Comparison of ENCODE assay signal across 13 mouse cellular contexts in the genomic region with DNA sequence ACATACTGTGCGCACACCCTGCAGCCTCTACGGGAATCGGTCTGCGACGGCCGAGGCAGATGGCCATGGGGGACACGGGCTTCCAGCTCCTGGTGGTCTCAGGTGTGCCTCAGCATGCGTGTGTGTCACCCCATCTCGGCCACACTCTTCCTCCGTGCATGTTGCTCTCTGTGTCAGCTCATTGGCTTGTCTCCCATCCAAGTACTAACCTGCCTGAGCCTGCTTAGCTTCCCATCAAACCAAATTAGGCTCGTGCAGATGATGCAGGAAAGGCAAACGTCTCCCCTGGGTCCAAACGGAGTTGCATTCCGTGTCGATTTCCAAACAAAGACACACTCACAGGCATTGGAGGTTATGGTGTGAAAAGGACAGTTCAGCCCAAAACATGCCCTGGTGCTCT.
DNase-seq lines count a peak whose midpoint lies in the region; ATAC-seq and TF ChIP-seq lines count a peak whose summit lies in the region.
"Had no signal": no experiment of that assay in that cellular context is flagged by ENCODE, and none has a peak within 500 bp of the region (broad histone marks: within the 10 kb centered on the region; RNA-seq: fewer than 3 reads in every experiment).

No protein-coding gene starts in this region.

- no peak overlapping the region for H3K4me2 ChIP-seq in forebrain, embryonic 12.5 days
- no peak overlapping the region for H3K4me2 ChIP-seq in forebrain, embryonic 16.5 days (ENCODE audit: low read length)
- peak overlapping the region; percentile 27 for H3K4me2 ChIP-seq in hindbrain, embryonic 13.5 days
- no peak overlapping the region for H3K4me2 ChIP-seq in midbrain, embryonic 13.5 days (replicated peaks)
- H3K4me2 ChIP-seq: liver, embryonic 12.5 days had no signal

- peak; percentile 68 for DNase-seq in retina, embryonic 14.5 days (ENCODE audit: low spot score)
- DNase-seq in urinary bladder, postnatal 10 days (ENCODE audit: low spot score) = no peak
- no peak for DNase-seq in right cerebral cortex, postnatal 10 days (ENCODE audit: low spot score in 2 of 2)
- no peak for DNase-seq in kidney, adult 2 months
- DNase-seq: adrenal gland, postnatal 25 days; cerebellum, adult 11-12 months; heart, adult 18-20 months; kidney, adult 11 months had no signal

- no peak for TF ChIP-seq POLR2A in kidney, adult 2 months (IDR thresholded peaks at IDR 0.05; ENCODE audit: low read depth, low read length)

- WGBS in forebrain, embryonic 12.5 days = 72% methylated on average over 15 of the region's 15 CpGs
- WGBS in forebrain, embryonic 16.5 days = 70% methylated on average over 15 of the region's 15 CpGs
- 45% methylated on average over 15 of the region's 15 CpGs for WGBS in hindbrain, embryonic 13.5 days
- WGBS in midbrain, embryonic 13.5 days = 66% methylated on average over 15 of the region's 15 CpGs
- WGBS in kidney, adult 2 months = 60% methylated on average over 15 of the region's 15 CpGs

- no peak overlapping the region for H3K4me3 ChIP-seq in forebrain, embryonic 12.5 days (replicated peaks)
- H3K4me3 ChIP-seq in forebrain, embryonic 16.5 days (replicated peaks; ENCODE audit: low read length) = no peak overlapping the region
- H3K4me3 ChIP-seq in hindbrain, embryonic 13.5 days = no peak overlapping the region
- no peak overlapping the region for H3K4me3 ChIP-seq in midbrain, embryonic 13.5 days (replicated peaks)
- no peak overlapping the region for H3K4me3 ChIP-seq in kidney, adult 2 months (ENCODE audit: insufficient read depth, low read depth, low read length)
- H3K4me3 ChIP-seq: liver, embryonic 12.5 days had no signal

- no peaks in the 10 kb centered on the region for H3K36me3 ChIP-seq in forebrain, embryonic 12.5 days (replicated peaks)
- H3K36me3 ChIP-seq in forebrain, embryonic 16.5 days (ENCODE audit: control insufficient read depth, insufficient read depth) = no peaks in the 10 kb centered on the region
- no peaks in the 10 kb centered on the region for H3K36me3 ChIP-seq in hindbrain, embryonic 13.5 days
- H3K36me3 ChIP-seq in midbrain, embryonic 13.5 days = no peaks in the 10 kb centered on the region
- no peaks in the 10 kb centered on the region for H3K36me3 ChIP-seq in kidney, adult 2 months (ENCODE audit: control insufficient read depth, insufficient read depth, low read length)
- H3K36me3 ChIP-seq: liver, embryonic 12.5 days had no signal

- no peak overlapping the region for H3K9ac ChIP-seq in forebrain, embryonic 12.5 days
- H3K9ac ChIP-seq in forebrain, embryonic 16.5 days (replicated peaks; ENCODE audit: low read depth, low read length) = no peak overlapping the region
- H3K9ac ChIP-seq in hindbrain, embryonic 13.5 days = peak overlapping the region; percentile 25; the same call in 1 of the 2 replicates
- no peak overlapping the region for H3K9ac ChIP-seq in midbrain, embryonic 13.5 days (replicated peaks)
- H3K9ac ChIP-seq: liver, embryonic 12.5 days had no signal

- TF ChIP-seq CTCF in kidney, adult 2 months (conservative IDR thresholded peaks at IDR 0.05; ENCODE audit: insufficient read depth, insufficient read length, low read depth, low read length) = no peak

- H3K27me3 ChIP-seq in forebrain, embryonic 12.5 days = no peaks in the 10 kb centered on the region
- no peaks in the 10 kb centered on the region for H3K27me3 ChIP-seq in forebrain, embryonic 16.5 days (replicated peaks; ENCODE audit: control insufficient read depth, insufficient read depth, low read length)
- no peaks in the 10 kb centered on the region for H3K27me3 ChIP-seq in hindbrain, embryonic 13.5 days
- no peaks in the 10 kb centered on the region for H3K27me3 ChIP-seq in midbrain, embryonic 13.5 days
- no peaks in the 10 kb centered on the region for H3K27me3 ChIP-seq in kidney, adult 2 months (replicated peaks; ENCODE audit: control insufficient read depth, insufficient read depth, low read length)
- H3K27me3 ChIP-seq: liver, embryonic 12.5 days had no signal

- no peak overlapping the region; the same call in 1 of the 2 replicates for H3K27ac ChIP-seq in forebrain, embryonic 12.5 days
- no peak overlapping the region for H3K27ac ChIP-seq in forebrain, embryonic 16.5 days (ENCODE audit: low read length)
- peak overlapping the region; percentile 79 for H3K27ac ChIP-seq in hindbrain, embryonic 13.5 days
- H3K27ac ChIP-seq in midbrain, embryonic 13.5 days = no peak overlapping the region
- H3K27ac ChIP-seq in kidney, adult 2 months (ENCODE audit: insufficient read depth, low read depth, low read length) = no peak overlapping the region
- H3K27ac ChIP-seq: liver, embryonic 12.5 days had no signal

- ATAC-seq in forebrain, embryonic 12.5 days (ENCODE audit: low FRiP score) = peak; percentile 20; the same call in 1 of the 2 replicates
- no peak for ATAC-seq in forebrain, embryonic 16.5 days
- peak; percentile 44; the same call in 1 of the 2 replicates for ATAC-seq in hindbrain, embryonic 13.5 days (ENCODE audit: low FRiP score)
- peak; percentile 57 for ATAC-seq in midbrain, embryonic 13.5 days
- ATAC-seq: liver, embryonic 12.5 days had no signal

- H3K9me3 ChIP-seq in forebrain, embryonic 12.5 days = no peaks in the 10 kb centered on the region
- H3K9me3 ChIP-seq in forebrain, embryonic 16.5 days (ENCODE audit: control insufficient read depth, low read length) = no peaks in the 10 kb centered on the region
- no peaks in the 10 kb centered on the region for H3K9me3 ChIP-seq in hindbrain, embryonic 13.5 days
- no peaks in the 10 kb centered on the region for H3K9me3 ChIP-seq in midbrain, embryonic 13.5 days
- H3K9me3 ChIP-seq: liver, embryonic 12.5 days had no signal

- H3K4me1 ChIP-seq in forebrain, embryonic 12.5 days = peaks cover 16% of the 10 kb centered on the region
- no peaks in the 10 kb centered on the region for H3K4me1 ChIP-seq in forebrain, embryonic 16.5 days (replicated peaks; ENCODE audit: control insufficient read depth, insufficient read depth, low read length)
- peaks cover 16% of the 10 kb centered on the region for H3K4me1 ChIP-seq in hindbrain, embryonic 13.5 days (replicated peaks)
- H3K4me1 ChIP-seq in midbrain, embryonic 13.5 days (replicated peaks) = peaks cover 23% of the 10 kb centered on the region
- H3K4me1 ChIP-seq in kidney, adult 2 months (ENCODE audit: control insufficient read depth, insufficient read depth, low read length) = no peaks in the 10 kb centered on the region
